Mouse (Mus musculus): Measurements from ENCODE around the gene Zfp286. TPM values are rescaled to one million over a fixed set of nuclear protein-coding genes. Genes with fewer than 3 reads are reported as not detected.

Zfp286 gene
- polyA plus RNA-seq, 1 experiment from 2014 or later, result 34.0 TPM

GRCm38 (mm10) chr11:62819059-62819686 is 29.9 kb upstream of the Zfp286 start:
- Histone ChIP-seq H3K4me1 (peaks cover 14% of the 10 kb centered on the region), H3K9me3 (no peaks in the 10 kb centered on the region), H3K36me3 (no peaks in the 10 kb centered on the region), H3K27me3 (peaks cover 11% of the 10 kb centered on the region; the same call in 1 of the 2 replicates), H3K27ac (replicated peaks) (no peak overlapping the region), H3K4me3 (no peak overlapping the region), H3K4me2 (replicated peaks) (no peak overlapping the region), H3K9ac (replicated peaks) (no peak overlapping the region)
- ATAC-seq (ENCODE audit: low FRiP score, low read depth), result no peak
- WGBS, result 96% methylated on average over 8 of the region's 8 CpGs

GRCm38 (mm10) chr11:62816591-62816990 is 27.3 kb upstream of the Zfp286 start:
- H3K9me3 ChIP-seq, result no peaks in the 10 kb centered on the region
- H3K9ac ChIP-seq (replicated peaks), result no peak overlapping the region
- H3K4me3 ChIP-seq, result no peak overlapping the region
- no peak for ATAC-seq (ENCODE audit: low FRiP score, low read depth)
- peaks cover 11% of the 10 kb centered on the region; the same call in 1 of the 2 replicates for H3K27me3 ChIP-seq
- whole genome bisulfite sequencing, result 85% methylated on average over 6 of the region's 6 CpGs
- H3K36me3 ChIP-seq, result no peaks in the 10 kb centered on the region
- no peak overlapping the region for H3K27ac ChIP-seq (replicated peaks)
- no peak overlapping the region for H3K4me2 ChIP-seq (replicated peaks)
- peaks cover 14% of the 10 kb centered on the region for H3K4me1 ChIP-seq

- Histone ChIP-seq H3K4me3 (no peak overlapping the region), H3K4me2 (replicated peaks) (no peak overlapping the region), H3K36me3 (no peaks in the 10 kb centered on the region), H3K4me1 (peaks cover 6% of the 10 kb centered on the region), H3K9ac (replicated peaks) (no peak overlapping the region), H3K27ac (replicated peaks) (no peak overlapping the region), H3K27me3 (peaks cover 9% of the 10 kb centered on the region; the same call in 1 of the 2 replicates), H3K9me3 (no peaks in the 10 kb centered on the region)
- no peak for ATAC-seq (ENCODE audit: low FRiP score, low read depth)
- WGBS, result 100% methylated on average over 1 of the region's 1 CpGs
Observed at GRCm38 (mm10) chr11:62815438-62815837, 26.2 kb upstream of the Zfp286 start.

GRCm38 (mm10) chr11:62814625-62815024 is 25.4 kb upstream of the Zfp286 start:
- Histone ChIP-seq H3K4me1 (no peaks in the 10 kb centered on the region), H3K9me3 (no peaks in the 10 kb centered on the region), H3K4me3 (no peak overlapping the region), H3K4me2 (replicated peaks) (no peak overlapping the region), H3K27me3 (0 out of 2 replicates have a peak, but pooled peaks cover 6% of the 10 kb centered on the region), H3K36me3 (no peaks in the 10 kb centered on the region), H3K27ac (replicated peaks) (no peak overlapping the region), H3K9ac (replicated peaks) (no peak overlapping the region)
- no peak for ATAC-seq (ENCODE audit: low FRiP score, low read depth)
- 58% methylated on average over 4 of the region's 4 CpGs for WGBS

GRCm38 (mm10) chr11:62813970-62814624 is 24.8 kb upstream of the Zfp286 start:
- Histone ChIP-seq H3K4me3 (no peak overlapping the region), H3K9me3 (no peaks in the 10 kb centered on the region), H3K9ac (replicated peaks) (no peak overlapping the region), H3K36me3 (no peaks in the 10 kb centered on the region), H3K4me1 (no peaks in the 10 kb centered on the region), H3K4me2 (replicated peaks) (no peak overlapping the region), H3K27ac (replicated peaks) (no peak overlapping the region), H3K27me3 (0 out of 2 replicates have a peak, but pooled peaks cover under 1% of the 10 kb centered on the region)
- ATAC-seq (ENCODE audit: low FRiP score, low read depth), result no peak
- 70% methylated on average over 6 of the region's 6 CpGs for WGBS

GRCm38 (mm10) chr11:62813497-62813896 is 24.2 kb upstream of the Zfp286 start:
- no peak overlapping the region for H3K27ac ChIP-seq (replicated peaks)
- H3K4me1 ChIP-seq, result no peaks in the 10 kb centered on the region
- no peak overlapping the region for H3K4me3 ChIP-seq
- H3K9ac ChIP-seq (replicated peaks), result no peak overlapping the region
- H3K4me2 ChIP-seq (replicated peaks), result no peak overlapping the region
- 58% methylated on average over 1 of the region's 1 CpGs for WGBS
- H3K27me3 ChIP-seq, result no peaks in the 10 kb centered on the region
- H3K9me3 ChIP-seq, result no peaks in the 10 kb centered on the region
- ATAC-seq (ENCODE audit: low FRiP score, low read depth), result no peak
- H3K36me3 ChIP-seq, result no peaks in the 10 kb centered on the region

GRCm38 (mm10) chr11:62812268-62812667 is 23.0 kb upstream of the Zfp286 start:
- Histone ChIP-seq H3K9ac (replicated peaks) (no peak overlapping the region), H3K27ac (replicated peaks) (no peak overlapping the region), H3K4me1 (no peaks in the 10 kb centered on the region), H3K4me3 (no peak overlapping the region), H3K27me3 (no peaks in the 10 kb centered on the region), H3K4me2 (replicated peaks) (no peak overlapping the region), H3K36me3 (no peaks in the 10 kb centered on the region), H3K9me3 (no peaks in the 10 kb centered on the region)
- no peak for ATAC-seq (ENCODE audit: low FRiP score, low read depth)
- 88% methylated on average over 6 of the region's 6 CpGs for whole genome bisulfite sequencing

- H3K4me2 ChIP-seq (replicated peaks), result no peak overlapping the region
- H3K27ac ChIP-seq (replicated peaks), result no peak overlapping the region
- H3K9me3 ChIP-seq, result 0 out of 2 replicates have a peak, but pooled peaks cover 6% of the 10 kb centered on the region
- no peaks in the 10 kb centered on the region for H3K4me1 ChIP-seq
- no peaks in the 10 kb centered on the region for H3K36me3 ChIP-seq
- no peak for ATAC-seq (ENCODE audit: low FRiP score, low read depth)
- 68% methylated on average over 4 of the region's 4 CpGs for WGBS
- H3K4me3 ChIP-seq, result no peak overlapping the region
- no peak overlapping the region for H3K9ac ChIP-seq (replicated peaks)
- H3K27me3 ChIP-seq, result no peaks in the 10 kb centered on the region
Observed at GRCm38 (mm10) chr11:62809201-62809600, 19.9 kb upstream of the Zfp286 start.

GRCm38 (mm10) chr11:62807965-62808364 is 18.7 kb upstream of the Zfp286 start:
- 75% methylated on average over 2 of the region's 2 CpGs for WGBS
- no peaks in the 10 kb centered on the region for H3K36me3 ChIP-seq
- no peaks in the 10 kb centered on the region for H3K27me3 ChIP-seq
- H3K4me2 ChIP-seq (replicated peaks), result no peak overlapping the region
- H3K27ac ChIP-seq (replicated peaks), result no peak overlapping the region
- no peak overlapping the region for H3K4me3 ChIP-seq
- ATAC-seq (ENCODE audit: low FRiP score, low read depth), result no peak
- no peaks in the 10 kb centered on the region for H3K4me1 ChIP-seq
- H3K9ac ChIP-seq (replicated peaks), result no peak overlapping the region
- H3K9me3 ChIP-seq, result 0 out of 2 replicates have a peak, but pooled peaks cover 6% of the 10 kb centered on the region

GRCm38 (mm10) chr11:62804119-62804518 is 14.9 kb upstream of the Zfp286 start:
- Histone ChIP-seq H3K27ac (replicated peaks) (no peak overlapping the region), H3K27me3 (no peaks in the 10 kb centered on the region), H3K4me1 (no peaks in the 10 kb centered on the region), H3K4me3 (no peak overlapping the region), H3K4me2 (replicated peaks) (no peak overlapping the region), H3K9ac (replicated peaks) (no peak overlapping the region), H3K36me3 (no peaks in the 10 kb centered on the region), H3K9me3 (0 out of 2 replicates have a peak, but pooled peaks cover 6% of the 10 kb centered on the region)
- 53% methylated on average over 13 of the region's 13 CpGs for WGBS
- ATAC-seq (ENCODE audit: low FRiP score, low read depth), result no peak

GRCm38 (mm10) chr11:62789617-62789936 is 315 bp upstream of the Zfp286 start:
- WGBS, result 58% methylated on average over 3 of the region's 3 CpGs
- peak overlapping the region; percentile 63 for H3K4me3 ChIP-seq
- peaks cover 14% of the 10 kb centered on the region for H3K36me3 ChIP-seq
- peak overlapping the region; percentile 78 for H3K9ac ChIP-seq (replicated peaks)
- H3K4me2 ChIP-seq (replicated peaks), result peak overlapping the region; percentile 75
- H3K27ac ChIP-seq (replicated peaks), result no peak overlapping the region
- peaks cover 13% of the 10 kb centered on the region for H3K4me1 ChIP-seq
- no peaks in the 10 kb centered on the region for H3K9me3 ChIP-seq
- no peaks in the 10 kb centered on the region for H3K27me3 ChIP-seq
- no peak for ATAC-seq (ENCODE audit: low FRiP score, low read depth)

GRCm38 (mm10) chr11:62776510-62776909 is 12.8 kb downstream of the Zfp286 start:
- Histone ChIP-seq H3K4me2 (replicated peaks) (no peak overlapping the region), H3K9me3 (peaks cover 67% of the 10 kb centered on the region), H3K36me3 (peaks cover 45% of the 10 kb centered on the region), H3K4me1 (no peaks in the 10 kb centered on the region), H3K27me3 (no peaks in the 10 kb centered on the region), H3K9ac (replicated peaks) (no peak overlapping the region), H3K4me3 (no peak overlapping the region), H3K27ac (replicated peaks) (no peak overlapping the region)
- ATAC-seq (ENCODE audit: low FRiP score, low read depth), result no peak
- 94% methylated on average over 7 of the region's 7 CpGs for WGBS

Data from midbrain, embryonic 12.5 days (tissue).